Mouse (Mus musculus): Measurements from ENCODE around the gene Myh7b. TPM values are rescaled to one million over a fixed set of nuclear protein-coding genes. Genes with fewer than 3 reads are reported as not detected.

Myh7b gene
- polyA plus RNA-seq, 1 experiment, result 0.04 TPM

DNA sequence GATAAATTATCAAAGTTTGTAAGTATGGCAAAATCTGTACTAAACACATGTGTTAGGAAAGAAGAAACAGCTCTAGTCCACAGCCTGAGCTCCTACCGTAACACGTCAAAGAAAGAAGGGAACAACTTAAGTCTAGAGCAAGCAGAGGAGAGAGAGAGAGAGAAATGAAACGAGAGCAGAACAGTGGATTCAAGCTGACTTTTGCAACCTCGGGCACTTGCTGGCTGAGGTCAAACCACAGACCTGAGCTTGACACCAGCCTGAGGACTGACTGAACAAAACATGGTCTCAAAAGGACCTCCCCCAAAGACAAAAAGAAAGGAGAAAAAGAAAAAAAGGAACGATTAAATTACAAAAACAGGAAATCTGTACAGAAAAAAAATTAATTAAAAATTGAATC is 69.6 kb downstream of the Myh7b start:
- TF ChIP-seq CTCF (IDR thresholded peaks at IDR 0.05; ENCODE audit: extremely low read depth, insufficient read depth, insufficient read length, insufficient replicate concordance) (no peak), POLR2A (IDR thresholded peaks at IDR 0.05; ENCODE audit: low read depth, low read length) (no peak)
- WGBS, result 22% methylated on average over 5 of the region's 5 CpGs
- H3K27me3 ChIP-seq (ENCODE audit: control insufficient read depth, insufficient read depth, low read length), result no peaks in the 10 kb centered on the region

DNA sequence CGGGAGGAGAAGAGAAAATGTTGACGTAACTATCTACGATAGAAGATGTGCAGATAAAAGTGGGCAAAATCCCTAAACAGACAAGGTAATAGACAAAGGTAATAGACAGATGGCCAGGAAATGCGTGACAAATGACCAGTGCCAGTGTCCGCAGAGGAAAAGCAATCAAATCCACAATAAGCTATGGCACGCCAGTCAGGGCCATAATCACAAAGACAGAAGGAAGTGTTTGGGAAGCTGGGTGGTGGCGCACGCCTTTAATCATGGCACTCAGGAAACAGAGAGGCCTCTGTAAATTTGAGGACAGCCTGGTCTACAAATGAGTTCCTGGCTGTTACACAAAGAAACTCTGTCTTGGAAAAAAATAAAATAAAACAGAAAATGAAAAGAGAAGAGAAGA is 70.2 kb downstream of the Myh7b start:
- peaks cover 1% of the 10 kb centered on the region; the same call in 1 of the 2 replicates for H3K36me3 ChIP-seq (ENCODE audit: control insufficient read depth, insufficient read depth, low read length)
- H3K27me3 ChIP-seq (ENCODE audit: control insufficient read depth, insufficient read depth, low read length), result no peaks in the 10 kb centered on the region
- no peak overlapping the region for H3K27ac ChIP-seq (ENCODE audit: insufficient read depth, low read length)
- H3K4me3 ChIP-seq (ENCODE audit: extremely low read depth, insufficient read depth, insufficient read length), result no peak overlapping the region
- WGBS, result 77% methylated on average over 8 of the region's 8 CpGs
- H3K4me1 ChIP-seq (ENCODE audit: control insufficient read depth, insufficient read depth, insufficient read length), result peaks cover 19% of the 10 kb centered on the region
- no peak for DNase-seq (ENCODE audit: low read depth in 1 of 2, low spot score in 2 of 2)
- no peak for TF ChIP-seq CTCF (IDR thresholded peaks at IDR 0.05; ENCODE audit: extremely low read depth, insufficient read depth, insufficient read length, insufficient replicate concordance)
- TF ChIP-seq POLR2A (IDR thresholded peaks at IDR 0.05; ENCODE audit: low read depth, low read length), result no peak

More for the DNA sequence above, 69.6 kb downstream of the Myh7b start:
- no peak for DNase-seq (ENCODE audit: low read depth in 1 of 2, low spot score in 2 of 2)
- H3K27ac ChIP-seq (ENCODE audit: insufficient read depth, low read length), result peak overlapping the region; percentile 13; the same call in 1 of the 2 replicates
- H3K4me3 ChIP-seq (ENCODE audit: extremely low read depth, insufficient read depth, insufficient read length), result no peak overlapping the region
- H3K4me1 ChIP-seq (ENCODE audit: control insufficient read depth, insufficient read depth, insufficient read length), result peaks cover 19% of the 10 kb centered on the region
- H3K36me3 ChIP-seq (ENCODE audit: control insufficient read depth, insufficient read depth, low read length), result peaks cover 1% of the 10 kb centered on the region; the same call in 1 of the 2 replicates

DNA sequence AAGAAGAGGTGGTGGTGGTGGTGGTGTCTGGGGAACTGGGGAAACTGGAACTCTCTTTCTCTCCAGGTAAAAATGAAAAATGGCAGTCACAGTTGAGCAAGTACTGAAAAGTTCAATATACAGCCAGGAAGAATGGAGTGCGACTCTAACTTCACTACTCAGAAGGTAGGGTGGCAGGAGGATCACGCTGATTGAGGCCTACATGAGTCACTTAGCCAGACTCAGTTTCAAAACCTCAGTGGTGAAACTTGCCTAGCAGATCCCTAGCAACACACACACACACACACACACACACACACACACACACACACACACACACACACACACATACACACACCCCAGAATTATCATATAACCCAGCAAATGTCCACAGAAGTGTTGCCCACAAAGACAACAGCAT is 70.9 kb downstream of the Myh7b start:
- no peak for TF ChIP-seq POLR2A (IDR thresholded peaks at IDR 0.05; ENCODE audit: low read depth, low read length)
- no peak for TF ChIP-seq CTCF (IDR thresholded peaks at IDR 0.05; ENCODE audit: extremely low read depth, insufficient read depth, insufficient read length, insufficient replicate concordance)
- DNase-seq (ENCODE audit: low read depth in 1 of 2, low spot score in 2 of 2), result no peak
- peaks cover 1% of the 10 kb centered on the region; the same call in 1 of the 2 replicates for H3K36me3 ChIP-seq (ENCODE audit: control insufficient read depth, insufficient read depth, low read length)
- H3K27ac ChIP-seq (ENCODE audit: insufficient read depth, low read length), result peak overlapping the region; percentile 15; the same call in 1 of the 2 replicates
- whole genome bisulfite sequencing, result 41% methylated on average over 2 of the region's 2 CpGs
- no peaks in the 10 kb centered on the region for H3K27me3 ChIP-seq (ENCODE audit: control insufficient read depth, insufficient read depth, low read length)
- no peak overlapping the region for H3K4me3 ChIP-seq (ENCODE audit: extremely low read depth, insufficient read depth, insufficient read length)
- peaks cover 19% of the 10 kb centered on the region for H3K4me1 ChIP-seq (ENCODE audit: control insufficient read depth, insufficient read depth, insufficient read length)

DNA sequence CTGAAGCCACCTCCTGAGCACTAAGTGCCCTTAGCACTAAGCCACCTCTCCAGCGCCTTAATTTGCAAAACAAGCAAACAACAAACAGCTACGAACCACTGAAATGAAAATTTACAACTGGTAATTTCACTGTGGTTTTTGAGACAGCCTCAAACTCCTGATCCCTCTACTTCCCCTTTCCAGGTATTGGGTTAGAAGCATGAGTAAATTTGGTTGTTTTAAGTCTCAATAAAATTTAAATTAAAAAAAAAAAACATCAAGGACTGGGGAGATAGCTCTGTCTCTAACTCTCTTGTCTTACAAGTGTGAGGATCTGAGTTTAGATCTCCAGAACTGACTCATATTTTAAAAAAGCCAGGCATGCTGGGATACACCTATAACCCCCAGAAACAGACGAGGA is 72.1 kb downstream of the Myh7b start:
- no peak overlapping the region for H3K4me3 ChIP-seq (ENCODE audit: extremely low read depth, insufficient read depth, insufficient read length)
- no peak for TF ChIP-seq CTCF (IDR thresholded peaks at IDR 0.05; ENCODE audit: extremely low read depth, insufficient read depth, insufficient read length, insufficient replicate concordance)
- no peak for TF ChIP-seq POLR2A (IDR thresholded peaks at IDR 0.05; ENCODE audit: low read depth, low read length)
- no peak for DNase-seq (ENCODE audit: low read depth in 1 of 2, low spot score in 2 of 2)
- H3K4me1 ChIP-seq (ENCODE audit: control insufficient read depth, insufficient read depth, insufficient read length), result peaks cover 19% of the 10 kb centered on the region
- H3K27me3 ChIP-seq (ENCODE audit: control insufficient read depth, insufficient read depth, low read length), result no peaks in the 10 kb centered on the region
- H3K27ac ChIP-seq (ENCODE audit: insufficient read depth, low read length), result peak overlapping the region; percentile 38
- peaks cover 4% of the 10 kb centered on the region; the same call in 1 of the 2 replicates for H3K36me3 ChIP-seq (ENCODE audit: control insufficient read depth, insufficient read depth, low read length)
- WGBS, result 39% methylated on average over 3 of the region's 3 CpGs

DNA sequence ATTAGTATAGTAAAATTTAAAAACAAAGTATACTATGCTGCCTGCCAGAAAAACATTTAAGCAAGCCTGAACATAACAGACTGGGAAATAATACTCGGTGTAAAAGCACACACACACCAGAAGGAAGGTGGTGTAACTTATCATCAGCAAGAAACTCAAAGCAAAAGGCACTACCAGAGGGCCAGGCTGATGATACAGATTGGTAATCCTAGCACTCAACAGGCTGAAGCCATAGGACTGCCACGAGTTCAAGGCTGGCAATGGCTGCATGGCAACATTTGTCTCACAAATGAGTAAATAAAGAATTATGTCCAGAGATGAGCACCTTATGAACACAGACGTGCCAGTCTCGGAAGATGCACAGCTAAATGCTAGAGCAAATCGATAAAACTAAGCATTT is 72.8 kb downstream of the Myh7b start:
- no peaks in the 10 kb centered on the region for H3K27me3 ChIP-seq (ENCODE audit: control insufficient read depth, insufficient read depth, low read length)
- H3K27ac ChIP-seq (ENCODE audit: insufficient read depth, low read length), result no peak overlapping the region
- TF ChIP-seq POLR2A (IDR thresholded peaks at IDR 0.05; ENCODE audit: low read depth, low read length), result no peak
- no peak for TF ChIP-seq CTCF (IDR thresholded peaks at IDR 0.05; ENCODE audit: extremely low read depth, insufficient read depth, insufficient read length, insufficient replicate concordance)
- no peak overlapping the region for H3K4me3 ChIP-seq (ENCODE audit: extremely low read depth, insufficient read depth, insufficient read length)
- peaks cover 4% of the 10 kb centered on the region; the same call in 1 of the 2 replicates for H3K36me3 ChIP-seq (ENCODE audit: control insufficient read depth, insufficient read depth, low read length)
- H3K4me1 ChIP-seq (ENCODE audit: control insufficient read depth, insufficient read depth, insufficient read length), result peaks cover 18% of the 10 kb centered on the region
- no peak for DNase-seq (ENCODE audit: low read depth in 1 of 2, low spot score in 2 of 2)
- 89% methylated on average over 5 of the region's 5 CpGs for WGBS

Other genes starting within 250 kb of the Myh7b start
- gene Trp53inp2, start 230.2 kb upstream of the Myh7b start, polyA plus RNA-seq (2012; rRNA removed), result 16.9 and 29.8 TPM in 2 replicates
- gene Ncoa6, start 137.3 kb upstream of the Myh7b start, polyA plus RNA-seq (2012; rRNA removed), result 41.8 and 59.8 TPM in 2 replicates
- 13.1 TPM in 2 replicates for gene Acss2, start 93.3 kb upstream of the Myh7b start, polyA plus RNA-seq (2012; rRNA removed)
- 8.1 and 9.6 TPM in 2 replicates for gene Ggt7, start 93.0 kb upstream of the Myh7b start, polyA plus RNA-seq (2012; rRNA removed)
- gene Gss, start 18.4 kb upstream of the Myh7b start, polyA plus RNA-seq (2012; rRNA removed), result 9.9 and 11.3 TPM in 2 replicates
- gene Trpc4ap, start 81.2 kb downstream of the Myh7b start, polyA plus RNA-seq (2012; rRNA removed), result 144 and 162 TPM in 2 replicates
- 65.0 and 70.8 TPM in 2 replicates for gene Edem2, start 118.3 kb downstream of the Myh7b start, polyA plus RNA-seq (2012; rRNA removed)
- not detected in 2 replicates for gene Gm17581, start 124.7 kb downstream of the Myh7b start, polyA plus RNA-seq (2012; rRNA removed)
- gene Procr, start 139.9 kb downstream of the Myh7b start, polyA plus RNA-seq (2012; rRNA removed), result 9.0 and 10.5 TPM in 2 replicates
- gene Mmp24, start 164.1 kb downstream of the Myh7b start, polyA plus RNA-seq (2012; rRNA removed), result 0.01 TPM in 1 of 2 replicates, not detected in the other
- 31.9 and 43.7 TPM in 2 replicates for gene BC029722, start 208.2 kb downstream of the Myh7b start, polyA plus RNA-seq (2012; rRNA removed)
- 77.0 and 90.7 TPM in 2 replicates for gene Eif6, start 215.7 kb downstream of the Myh7b start, polyA plus RNA-seq (2012; rRNA removed)
- not detected in 2 replicates for gene Fam83c, start 223.6 kb downstream of the Myh7b start, polyA plus RNA-seq (2012; rRNA removed)

Data from spleen, adult 2 months (tissue).